Mouse (Mus musculus) forebrain, embryonic 11.5 days (tissue): ENCODE measurements around the gene Iqcc. TPM values are rescaled to one million over a fixed set of nuclear protein-coding genes. Genes with fewer than 3 reads are reported as not detected.

Experiments
- ATAC-seq: fragments of 200-750 bp; cut with Nextera tagmentation; replicated peaks from 2 replicates; pipeline ENCODE4 v1.8.0; 2017; ENCODE audit warnings: moderate TSS enrichment; ENCODE audit not compliant: low FRiP score
- DNase-seq: peaks from one replicate; pipeline ENCODE4 v3.0.0-alpha.2; 2017; ENCODE audit warnings: low spot score
- H3K27ac ChIP-seq: fragments of 300-500 bp; sonication (generic); 2 replicates; pipeline ENCODE4 v1.5.1; 2014; ENCODE audit warnings: low read depth, low read length
- H3K27me3 ChIP-seq: fragments of 300-500 bp; sonication (generic); 2 replicates; pipeline ENCODE4 v1.6.1; 2014; ENCODE audit warnings: mild to moderate bottlenecking, low read length, mixed read lengths; ENCODE audit not compliant: control insufficient read depth, insufficient read depth
- H3K36me3 ChIP-seq: fragments of 300-500 bp; sonication (generic); 2 replicates; pipeline ENCODE4 v1.6.1; 2014; ENCODE audit warnings: mild to moderate bottlenecking, low read length, moderate library complexity, mixed read lengths; ENCODE audit not compliant: control insufficient read depth, insufficient read depth
- H3K4me1 ChIP-seq: fragments of 300-500 bp; sonication (generic); replicated peaks from 2 replicates; pipeline ENCODE4 v1.6.1; 2014; ENCODE audit warnings: low read length, mixed read lengths; ENCODE audit not compliant: control insufficient read depth, insufficient read depth
- H3K4me2 ChIP-seq: fragments of 300-500 bp; sonication (generic); 2 replicates; pipeline ENCODE4 v1.6.1; 2014; ENCODE audit warnings: low read depth, mild to moderate bottlenecking, low read length, moderate library complexity, mixed read lengths; ENCODE audit not compliant: severe bottlenecking
- H3K4me3 ChIP-seq: fragments of 300-500 bp; sonication (generic); 2 replicates; pipeline ENCODE4 v1.5.1; 2014; ENCODE audit warnings: low read depth, low read length
- H3K9ac ChIP-seq: fragments of 300-500 bp; sonication (generic); 2 replicates; pipeline ENCODE4 v1.6.1; 2014; ENCODE audit warnings: low read length
- H3K9me3 ChIP-seq: fragments of 300-500 bp; sonication (generic); 2 replicates; pipeline ENCODE4 v1.6.1; 2016; ENCODE audit warnings: low read length, mixed read lengths; ENCODE audit not compliant: control insufficient read depth
- WGBS: fragments of 180-500 bp; shearing (Covaris S2); extraction: QIAGEN DNeasy Blood & Tissue Kit; methylation state at CpG from one replicate; pipeline ENCODE4 v1.1.7; 2014; 5-methylcytosine and 5-hydroxymethylcytosine counted together
- polyA plus RNA-seq: library from polyadenylated mRNA; unstranded; fragments of >200 nt; fragmentation: Nextera tagmentation; extraction: Ambion mirVana; gene quantifications from 2 replicates; pipeline ENCODE4 v1.2.1, GENCODE M21; 2014

Iqcc gene
- polyA plus RNA-seq, 1 experiment from 2014 or later: 27.2 TPM

GRCm38 (mm10) chr4:129580347-129580746, 38.6 kb downstream of the Iqcc start:
- no peak overlapping the region for H3K27ac ChIP-seq
- no peaks in the 10 kb centered on the region for H3K36me3 ChIP-seq
- DNase-seq: no peak
- no peaks in the 10 kb centered on the region for H3K9me3 ChIP-seq
- H3K4me1 ChIP-seq: no peaks in the 10 kb centered on the region; the same call in 1 of the 2 replicates
- H3K4me3 ChIP-seq: no peak overlapping the region
- no peaks in the 10 kb centered on the region for H3K27me3 ChIP-seq
- H3K9ac ChIP-seq: no peak overlapping the region
- WGBS: 75% methylated on average over 7 of the region's 7 CpGs
- ATAC-seq: no peak
- H3K4me2 ChIP-seq: no peak overlapping the region

- WGBS: 86% methylated on average over 5 of the region's 5 CpGs
- H3K4me1 ChIP-seq: no peaks in the 10 kb centered on the region
Measured at GRCm38 (mm10) chr4:129578466-129578865, 40.4 kb downstream of the Iqcc start, which contains the start of gene Fam167b. TSS of gene Fam167b (minus strand) at chr4:129578549.

GRCm38 (mm10) chr4:129577688-129578087, 41.2 kb downstream of the Iqcc start:
- no peak overlapping the region for H3K4me2 ChIP-seq
- H3K4me1 ChIP-seq: no peaks in the 10 kb centered on the region
- H3K9me3 ChIP-seq: no peaks in the 10 kb centered on the region
- ATAC-seq: no peak
- H3K27me3 ChIP-seq: no peaks in the 10 kb centered on the region
- no peak overlapping the region for H3K9ac ChIP-seq
- H3K36me3 ChIP-seq: no peaks in the 10 kb centered on the region
- no peak for DNase-seq
- no peak overlapping the region for H3K4me3 ChIP-seq
- no peak overlapping the region for H3K27ac ChIP-seq
- WGBS: 84% methylated on average over 7 of the region's 7 CpGs

More at GRCm38 (mm10) chr4:129578466-129578865, 40.4 kb downstream of the Iqcc start, which contains the start of gene Fam167b:
- Histone ChIP-seq H3K9me3 (no peaks in the 10 kb centered on the region), H3K4me3 (no peak within 1 kb of the TSS), H3K27ac (no peak within 1 kb of the TSS), H3K27me3 (no peaks in the 10 kb centered on the region), H3K36me3 (no peaks in the 10 kb centered on the region), H3K4me2 (no peak within 1 kb of the TSS; the same call in 1 of the 2 replicates), H3K9ac (no peak within 1 kb of the TSS)
- no peak for DNase-seq
- no peak for ATAC-seq

GRCm38 (mm10) chr4:129576863-129577491, 41.9 kb downstream of the Iqcc start:
- DNase-seq (peak; percentile 81), ATAC-seq (0 out of 2 replicates have a peak, but pooled peaks have one; percentile 33)
- Histone ChIP-seq H3K36me3 (no peaks in the 10 kb centered on the region), H3K4me1 (no peaks in the 10 kb centered on the region), H3K27me3 (no peaks in the 10 kb centered on the region), H3K9me3 (no peaks in the 10 kb centered on the region), H3K4me2 (peak overlapping the region; percentile 8; the same call in 1 of the 2 replicates), H3K27ac (no peak overlapping the region), H3K4me3 (no peak overlapping the region), H3K9ac (peak overlapping the region; percentile 5; the same call in 1 of the 2 replicates)
- WGBS: 33% methylated on average over 21 of the region's 21 CpGs

GRCm38 (mm10) chr4:129575171-129575844, 43.6 kb downstream of the Iqcc start:
- Histone ChIP-seq H3K4me2 (no peak overlapping the region), H3K4me1 (no peaks in the 10 kb centered on the region), H3K27ac (no peak overlapping the region), H3K27me3 (no peaks in the 10 kb centered on the region), H3K9ac (no peak overlapping the region), H3K4me3 (no peak overlapping the region), H3K9me3 (no peaks in the 10 kb centered on the region), H3K36me3 (no peaks in the 10 kb centered on the region)
- DNase-seq (no peak), ATAC-seq (no peak)
- WGBS: 69% methylated on average over 7 of the region's 8 CpGs

GRCm38 (mm10) chr4:129573430-129573829, 45.5 kb downstream of the Iqcc start, which contains the start of gene Lck:
TSS of gene Lck (minus strand) at chr4:129573641.
- DNase-seq: no peak
- Histone ChIP-seq H3K27me3 (no peaks in the 10 kb centered on the region), H3K9me3 (no peaks in the 10 kb centered on the region), H3K9ac (no peak within 1 kb of the TSS), H3K4me2 (no peak within 1 kb of the TSS), H3K4me1 (no peaks in the 10 kb centered on the region), H3K4me3 (no peak within 1 kb of the TSS), H3K36me3 (no peaks in the 10 kb centered on the region), H3K27ac (no peak within 1 kb of the TSS)
- 89% methylated on average over 8 of the region's 8 CpGs for WGBS
- ATAC-seq: no peak

GRCm38 (mm10) chr4:129573093-129573370, 45.9 kb downstream of the Iqcc start:
- no peak for ATAC-seq
- 93% methylated on average over 4 of the region's 4 CpGs for WGBS
- no peak overlapping the region for H3K27ac ChIP-seq
- no peak overlapping the region for H3K4me2 ChIP-seq
- no peaks in the 10 kb centered on the region for H3K4me1 ChIP-seq
- no peaks in the 10 kb centered on the region for H3K36me3 ChIP-seq
- H3K9me3 ChIP-seq: no peaks in the 10 kb centered on the region
- no peak overlapping the region for H3K4me3 ChIP-seq
- no peak overlapping the region for H3K9ac ChIP-seq
- DNase-seq: no peak
- H3K27me3 ChIP-seq: no peaks in the 10 kb centered on the region

- Histone ChIP-seq H3K9me3 (no peaks in the 10 kb centered on the region), H3K27ac (no peak overlapping the region), H3K9ac (no peak overlapping the region), H3K4me3 (no peak overlapping the region), H3K4me1 (no peaks in the 10 kb centered on the region), H3K36me3 (no peaks in the 10 kb centered on the region), H3K4me2 (no peak overlapping the region), H3K27me3 (no peaks in the 10 kb centered on the region)
- 88% methylated on average over 13 of the region's 13 CpGs for WGBS
- ATAC-seq (no peak), DNase-seq (no peak)
Measured at GRCm38 (mm10) chr4:129572236-129573092, 46.4 kb downstream of the Iqcc start.
